Mouse (Mus musculus) effector memory CD4-positive, alpha-beta T cell, adult 5 months (primary cell): Measurements from ENCODE around the gene Rnf186. TPM values are rescaled to one million over a fixed set of nuclear protein-coding genes. Genes with fewer than 3 reads are reported as not detected.

Experiments
- polyA plus RNA-seq: library from polyadenylated mRNA; unstranded; fragments of 100-300 nt; shearing (Covaris generic); gene quantifications from one replicate; pipeline ENCODE4 v1.2.1, GENCODE M21; 2017

The Rnf186 gene
- polyA plus RNA-seq: not detected

DNA sequence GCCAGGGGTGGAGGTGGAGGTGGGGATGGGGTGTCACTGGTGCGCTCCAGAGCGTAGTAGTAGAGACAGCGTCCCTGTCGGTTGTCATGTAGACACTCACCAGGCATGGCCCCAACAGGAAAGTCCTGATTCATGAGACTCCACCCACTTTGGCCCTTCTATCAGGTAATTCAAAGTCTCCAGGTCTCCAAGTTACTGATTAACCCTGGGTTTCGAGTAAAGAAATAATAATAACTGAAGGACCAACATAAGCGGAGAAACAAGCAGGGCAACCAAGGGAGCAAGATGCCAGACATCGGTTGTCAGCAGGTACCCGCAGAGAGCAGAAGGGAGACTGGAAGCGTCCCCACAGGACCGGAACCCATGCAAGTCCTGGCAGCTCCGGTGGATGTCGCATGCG lies at the start of gene Rnf186:
Rnf186 (plus strand) TSS at position 247 of the 400 bp plus-strand sequence.

GRCm38 (mm10) chr4:138972827-138973718 lies 6.2 kb downstream of the Rnf186 start, which contains the start of gene Tmco4:
Gene Tmco4, plus strand, starts transcription at chr4:138972888.

Other genes starting within 250 kb of the Rnf186 start
- gene Pla2g2c, start 242.3 kb upstream of the Rnf186 start, polyA plus RNA-seq: not detected
- gene Ubxn10, start 229.9 kb upstream of the Rnf186 start, polyA plus RNA-seq: not detected
- not detected for gene Pla2g2f, start 209.5 kb upstream of the Rnf186 start, polyA plus RNA-seq
- gene Pla2g2d, start 191.4 kb upstream of the Rnf186 start, polyA plus RNA-seq: 0.22 TPM
- not detected for gene Pla2g5, start 103.6 kb upstream of the Rnf186 start, polyA plus RNA-seq
- not detected for gene Gm13030, start 93.1 kb upstream of the Rnf186 start, polyA plus RNA-seq
- not detected for gene Pla2g2e, start 89.2 kb upstream of the Rnf186 start, polyA plus RNA-seq
- gene Otud3, start 53.2 kb upstream of the Rnf186 start, polyA plus RNA-seq: 7.3 TPM
- gene Tmco4, start 5.8 kb downstream of the Rnf186 start, polyA plus RNA-seq: 31.1 TPM
- not detected for gene Htr6, start 108.5 kb downstream of the Rnf186 start, polyA plus RNA-seq
- not detected for gene Nbl1, start 125.9 kb downstream of the Rnf186 start, polyA plus RNA-seq
- 261 TPM for gene Minos1, start 164.0 kb downstream of the Rnf186 start, polyA plus RNA-seq
- 518 TPM for gene Capzb, start 225.8 kb downstream of the Rnf186 start, polyA plus RNA-seq